Mouse (Mus musculus) cortical plate, adult 2 months (tissue): Measurements from ENCODE around the gene Trim47.

Experiments
- CTCF ChIP-seq: fragments of 200-500 bp; IDR thresholded peaks from 2 replicates; pipeline ENCODE4 v1.5.1; 2011; ENCODE audit warnings: mild to moderate bottlenecking, control low read depth, low read length; ENCODE audit not compliant: insufficient read depth; ENCODE audit errors: extremely low read depth
- POLR2A ChIP-seq: fragments of 200-500 bp; IDR thresholded peaks from 2 replicates; pipeline ENCODE4 v1.6.1; 2011; ENCODE audit warnings: mild to moderate bottlenecking, low read length, control low read depth; ENCODE audit not compliant: insufficient read depth; ENCODE audit errors: extremely low read depth

GRCm38 (mm10) chr11:116109441-116110081, 17.4 kb downstream of the Trim47 start:
- no peak for TF ChIP-seq POLR2A
- no peak for TF ChIP-seq CTCF
